Mouse (Mus musculus): ENCODE data around the gene Hist1h2bh. TPM values are rescaled to one million over a fixed set of nuclear protein-coding genes. Genes with fewer than 3 reads are reported as not detected.
"Not testable (repeated sequence)": the region's sequence is repeated elsewhere in the genome, so short reads cannot be mapped to it uniquely, and the experiment has no call there.

Hist1h2bh gene
- polyA plus RNA-seq, 1 experiment: 37.8 TPM

DNA sequence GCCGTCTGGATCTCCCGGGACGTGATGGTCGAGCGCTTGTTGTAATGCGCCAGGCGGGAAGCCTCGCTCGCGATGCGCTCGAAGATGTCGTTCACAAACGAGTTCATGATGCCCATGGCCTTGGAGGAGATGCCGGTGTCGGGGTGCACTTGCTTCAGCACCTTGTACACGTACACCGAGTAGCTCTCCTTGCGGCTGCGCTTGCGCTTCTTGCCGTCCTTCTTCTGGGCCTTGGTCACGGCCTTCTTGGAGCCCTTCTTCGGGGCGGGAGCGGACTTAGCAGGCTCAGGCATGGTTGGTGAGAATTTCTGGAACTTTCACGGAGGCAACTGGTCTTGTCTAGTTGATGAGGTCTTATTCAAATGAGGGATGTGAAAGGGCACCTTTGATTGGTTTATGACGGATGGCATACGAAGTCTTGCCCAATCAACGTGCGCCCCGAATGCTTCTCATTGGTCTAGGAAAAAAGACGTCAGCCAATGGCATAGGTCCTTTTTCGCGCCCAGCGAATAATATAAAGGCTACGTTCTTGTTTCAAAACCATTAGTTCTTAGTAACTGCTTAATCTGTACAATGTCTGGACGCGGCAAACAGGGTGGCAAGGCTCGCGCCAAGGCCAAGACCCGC is 30.8 kb upstream of the Hist1h2bh start, which contains the start of the genes Hist1h2bf and Hist1h2ad:
TSS of gene Hist1h2bf (minus strand) at position 299 of the 627 bp plus-strand sequence.
TSS of gene Hist1h2ad (plus strand) at position 484 of the 627 bp plus-strand sequence.
- H3K27me3 ChIP-seq (ENCODE audit: control insufficient read depth, insufficient read depth, low read length); H3K4me1 ChIP-seq (replicated peaks; ENCODE audit: control insufficient read depth, insufficient read depth, low read length); H3K36me3 ChIP-seq (ENCODE audit: control insufficient read depth, insufficient read depth, low read length): not testable (repeated sequence)
- peak; percentile 24; the same call in 1 of the 2 replicates for TF ChIP-seq POLR2A (IDR thresholded peaks at IDR 0.05; ENCODE audit: control insufficient read depth, extremely low read depth, insufficient read depth, low read length, poor library complexity)
- peak within 1 kb of the TSS; percentile 55 for H3K4me3 ChIP-seq (ENCODE audit: control insufficient read depth, insufficient read depth, low read length)
- DNase-seq: peak; percentile 89
- 0% methylated on average over 40 of the region's 42 CpGs for WGBS
- peak within 1 kb of the TSS; percentile 94 for H3K27ac ChIP-seq (ENCODE audit: control insufficient read depth, insufficient read depth, low read length)

DNA sequence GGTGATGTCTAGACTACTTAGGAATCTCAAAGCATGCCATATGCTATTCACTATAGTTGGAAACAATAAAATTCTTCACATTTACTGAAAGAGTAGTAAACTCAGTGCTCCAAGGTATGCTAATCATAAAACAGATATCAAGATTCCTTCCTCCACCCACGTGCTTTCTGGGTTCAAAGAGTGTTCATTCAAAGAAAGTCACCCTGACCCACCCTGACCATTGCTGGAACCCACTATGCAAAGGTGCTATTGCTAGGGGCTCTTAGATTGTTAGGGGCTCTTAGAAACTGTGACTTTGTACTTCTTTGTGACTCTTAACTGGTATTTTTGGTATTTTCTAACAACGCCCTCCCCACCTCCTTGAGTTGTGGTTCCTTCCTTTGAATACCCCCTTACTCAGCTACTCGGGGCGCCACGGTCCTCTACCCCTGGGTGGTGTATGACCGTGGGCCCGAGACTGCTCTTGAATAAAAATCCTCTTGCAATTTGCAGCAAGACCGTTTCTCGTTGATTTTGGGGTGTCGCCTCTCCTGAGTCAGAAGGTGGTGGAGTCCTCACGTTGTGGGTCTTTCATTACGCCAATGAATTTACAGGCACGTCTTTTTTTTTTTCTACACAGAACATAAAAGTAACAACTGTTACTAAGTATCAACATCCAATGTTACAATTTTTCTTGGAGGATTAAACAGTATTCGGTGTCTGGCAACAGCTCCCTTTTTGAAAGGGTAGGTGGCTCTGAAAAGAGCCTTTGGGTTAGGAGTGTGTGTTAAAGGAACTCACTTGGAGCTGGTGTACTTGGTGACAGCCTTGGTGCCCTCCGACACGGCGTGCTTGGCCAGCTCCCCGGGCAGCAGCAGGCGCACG is 30.1 kb upstream of the Hist1h2bh start:
- not testable (repeated sequence) for H3K36me3 ChIP-seq (ENCODE audit: control insufficient read depth, insufficient read depth, low read length); H3K27me3 ChIP-seq (ENCODE audit: control insufficient read depth, insufficient read depth, low read length); DNase-seq; H3K4me1 ChIP-seq (replicated peaks; ENCODE audit: control insufficient read depth, insufficient read depth, low read length)
- 5% methylated on average over 20 of the region's 20 CpGs for WGBS
- H3K4me3 ChIP-seq (ENCODE audit: control insufficient read depth, insufficient read depth, low read length): peak overlapping the region; percentile 55
- H3K27ac ChIP-seq (ENCODE audit: control insufficient read depth, insufficient read depth, low read length): peak overlapping the region; percentile 93

DNA sequence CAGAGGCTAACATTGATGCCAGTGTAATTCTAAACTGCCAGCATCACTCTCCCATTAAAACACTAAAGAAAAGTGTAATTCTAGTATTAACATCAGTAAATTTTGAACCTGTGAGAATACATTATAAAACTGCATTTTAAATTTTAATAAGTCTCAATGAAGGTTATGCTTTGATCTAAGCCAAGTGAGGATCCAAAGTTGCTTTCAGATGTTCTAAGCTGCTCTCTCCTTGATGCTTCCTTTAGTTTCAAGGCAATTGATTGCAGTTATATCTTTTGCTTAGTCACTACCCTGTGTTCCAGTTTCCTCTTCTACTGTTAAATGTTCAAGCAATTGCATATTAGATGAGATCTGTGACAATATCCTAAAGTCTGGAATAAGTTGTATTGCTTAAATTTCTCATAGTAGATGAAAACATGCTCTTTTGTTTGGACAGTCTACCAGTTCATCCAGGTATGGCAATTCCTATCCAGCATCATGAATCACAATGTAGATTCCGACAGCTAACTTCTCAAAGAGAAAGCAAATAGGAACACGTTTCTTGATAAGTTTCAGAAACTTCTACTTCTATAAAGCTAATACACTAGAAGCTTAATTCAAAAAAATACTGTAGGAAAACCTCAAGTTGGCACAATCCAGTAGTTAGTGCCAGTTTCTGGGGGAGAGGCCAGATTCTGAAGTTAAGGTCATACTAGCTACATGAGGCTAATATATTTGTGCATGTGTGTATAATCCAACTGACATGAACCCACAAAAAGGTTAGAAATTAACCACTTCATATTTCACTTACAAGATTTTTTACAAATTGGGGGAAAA is 29.2 kb upstream of the Hist1h2bh start:
- WGBS: 31% methylated on average over 2 of the region's 2 CpGs
- Histone ChIP-seq H3K4me1 (replicated peaks; ENCODE audit: control insufficient read depth, insufficient read depth, low read length) (peaks cover 3% of the 10 kb centered on the region), H3K27ac (ENCODE audit: control insufficient read depth, insufficient read depth, low read length) (no peak overlapping the region), H3K36me3 (ENCODE audit: control insufficient read depth, insufficient read depth, low read length) (no peaks in the 10 kb centered on the region), H3K27me3 (ENCODE audit: control insufficient read depth, insufficient read depth, low read length) (no peaks in the 10 kb centered on the region), H3K4me3 (ENCODE audit: control insufficient read depth, insufficient read depth, low read length) (no peak overlapping the region)
- TF ChIP-seq POLR2A (IDR thresholded peaks at IDR 0.05; ENCODE audit: control insufficient read depth, extremely low read depth, insufficient read depth, low read length, poor library complexity): no peak
- TF ChIP-seq CTCF (IDR thresholded peaks at IDR 0.05; ENCODE audit: borderline replicate concordance, control insufficient read depth, extremely low read depth, insufficient read depth, low read length, poor library complexity): no peak
- no peak for DNase-seq

DNA sequence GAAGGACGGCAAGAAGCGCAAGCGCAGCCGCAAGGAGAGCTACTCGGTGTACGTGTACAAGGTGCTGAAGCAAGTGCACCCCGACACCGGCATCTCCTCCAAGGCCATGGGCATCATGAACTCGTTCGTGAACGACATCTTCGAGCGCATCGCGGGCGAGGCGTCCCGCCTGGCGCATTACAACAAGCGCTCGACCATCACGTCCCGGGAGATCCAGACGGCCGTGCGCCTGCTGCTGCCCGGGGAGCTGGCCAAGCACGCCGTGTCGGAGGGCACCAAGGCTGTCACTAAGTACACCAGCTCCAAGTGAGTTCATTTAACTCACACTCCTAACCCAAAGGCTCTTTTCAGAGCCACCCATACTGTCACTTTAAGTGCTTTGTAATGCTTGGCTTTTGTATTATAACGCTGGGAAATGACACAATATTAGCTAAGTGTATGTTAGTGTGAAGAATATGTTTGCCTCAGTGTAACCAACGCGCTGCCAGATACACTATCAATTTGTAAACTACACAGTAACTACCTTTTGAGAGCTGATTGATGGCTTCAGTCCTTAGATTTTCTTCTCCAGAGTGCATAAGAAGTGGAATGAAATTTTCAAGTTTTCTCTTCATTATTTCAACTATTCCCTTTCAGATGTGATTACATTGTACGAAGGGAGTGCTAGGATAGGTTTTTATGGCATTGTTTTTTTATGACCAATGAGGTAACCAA is 28.5 kb upstream of the Hist1h2bh start:
- Histone ChIP-seq H3K4me3 (ENCODE audit: control insufficient read depth, insufficient read depth, low read length) (peak overlapping the region; percentile 45), H3K27ac (ENCODE audit: control insufficient read depth, insufficient read depth, low read length) (peak overlapping the region; percentile 82)
- not testable (repeated sequence) for H3K36me3 ChIP-seq (ENCODE audit: control insufficient read depth, insufficient read depth, low read length); H3K4me1 ChIP-seq (replicated peaks; ENCODE audit: control insufficient read depth, insufficient read depth, low read length); DNase-seq; H3K27me3 ChIP-seq (ENCODE audit: control insufficient read depth, insufficient read depth, low read length)
- WGBS: under 1% methylated on average over 19 of the region's 34 CpGs

DNA sequence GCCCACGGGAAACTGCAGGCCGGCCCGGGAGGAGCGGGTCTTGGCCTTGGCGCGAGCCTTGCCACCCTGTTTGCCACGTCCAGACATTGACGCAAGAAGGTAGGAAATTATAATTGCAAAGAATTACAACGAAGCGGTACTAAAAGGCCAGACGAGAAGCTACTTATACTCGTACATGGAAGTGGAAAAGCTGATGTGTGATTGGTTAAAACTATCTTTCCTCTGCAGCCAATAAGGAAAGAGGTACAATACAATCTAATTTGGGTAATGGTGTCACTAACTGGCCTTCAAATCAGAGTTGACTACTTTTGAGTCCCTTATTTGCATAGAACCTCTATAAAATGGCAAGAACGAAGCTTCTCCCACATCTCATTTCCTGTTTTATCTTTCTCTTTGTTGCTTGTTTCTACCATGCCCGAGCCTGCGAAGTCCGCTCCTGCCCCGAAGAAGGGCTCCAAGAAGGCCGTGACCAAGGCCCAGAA is 27.9 kb upstream of the Hist1h2bh start, which contains the start of the genes Hist1h2ae and Hist1h2bg:
TSS of gene Hist1h2ae (minus strand) at position 199 of the 482 bp plus-strand sequence.
TSS of gene Hist1h2bg (plus strand) at position 375 of the 482 bp plus-strand sequence.
- under 1% methylated on average over 18 of the region's 18 CpGs for whole genome bisulfite sequencing
- peak; percentile 76 for DNase-seq
- peak within 1 kb of the TSS; percentile 94 for H3K4me3 ChIP-seq (ENCODE audit: control insufficient read depth, insufficient read depth, low read length)
- no peaks in the 10 kb centered on the region for H3K36me3 ChIP-seq (ENCODE audit: control insufficient read depth, insufficient read depth, low read length)
- peaks cover 3% of the 10 kb centered on the region for H3K4me1 ChIP-seq (replicated peaks; ENCODE audit: control insufficient read depth, insufficient read depth, low read length)
- H3K27ac ChIP-seq (ENCODE audit: control insufficient read depth, insufficient read depth, low read length): peak within 1 kb of the TSS; percentile 100
- no peak for TF ChIP-seq POLR2A (IDR thresholded peaks at IDR 0.05; ENCODE audit: control insufficient read depth, extremely low read depth, insufficient read depth, low read length, poor library complexity)
- TF ChIP-seq CTCF (IDR thresholded peaks at IDR 0.05; ENCODE audit: borderline replicate concordance, control insufficient read depth, extremely low read depth, insufficient read depth, low read length, poor library complexity): no peak
- no peaks in the 10 kb centered on the region for H3K27me3 ChIP-seq (ENCODE audit: control insufficient read depth, insufficient read depth, low read length)

DNA sequence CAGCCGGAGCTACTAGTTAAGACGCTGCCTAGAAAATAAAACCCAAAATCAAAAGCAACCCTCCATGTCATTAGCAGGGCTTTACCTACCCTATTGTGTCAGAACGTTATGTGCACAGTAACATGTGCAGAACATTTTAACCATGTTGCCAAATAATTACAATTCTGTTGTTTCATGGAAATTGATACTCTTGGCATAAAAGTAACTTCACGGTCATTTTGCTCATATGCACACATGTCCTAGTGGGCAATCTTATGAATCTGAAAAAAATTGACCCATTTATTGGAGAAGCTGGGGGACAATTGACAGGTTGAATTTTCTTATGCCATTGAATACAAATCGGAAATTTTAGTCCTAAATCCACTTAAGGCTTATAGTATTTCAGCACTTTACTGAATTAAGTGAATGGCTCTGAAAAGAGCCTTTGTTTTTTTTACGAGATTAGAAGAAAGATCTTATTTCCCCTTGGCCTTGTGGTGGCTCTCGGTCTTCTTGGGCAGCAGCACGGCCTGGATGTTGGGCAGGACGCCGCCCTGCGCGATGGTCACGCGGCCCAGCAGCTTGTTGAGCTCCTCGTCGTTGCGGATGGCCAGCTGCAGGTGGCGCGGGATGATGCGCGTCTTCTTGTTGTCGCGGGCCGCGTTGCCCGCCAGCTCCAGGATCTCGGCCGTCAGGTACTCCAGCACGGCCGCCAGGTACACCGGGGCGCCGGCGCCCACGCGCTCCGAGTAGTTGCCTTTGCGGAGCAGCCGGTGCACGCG is 27.2 kb upstream of the Hist1h2bh start:
- 4% methylated on average over 27 of the region's 41 CpGs for WGBS
- H3K36me3 ChIP-seq (ENCODE audit: control insufficient read depth, insufficient read depth, low read length); DNase-seq; H3K27me3 ChIP-seq (ENCODE audit: control insufficient read depth, insufficient read depth, low read length); H3K4me1 ChIP-seq (replicated peaks; ENCODE audit: control insufficient read depth, insufficient read depth, low read length): not testable (repeated sequence)
- Histone ChIP-seq H3K27ac (ENCODE audit: control insufficient read depth, insufficient read depth, low read length) (peak overlapping the region; percentile 100), H3K4me3 (ENCODE audit: control insufficient read depth, insufficient read depth, low read length) (peak overlapping the region; percentile 94)

Measured in thymus, adult 2 months (tissue).